Mouse (Mus musculus): ENCODE measurements around the gene Grk3. TPM values are rescaled to one million over a fixed set of nuclear protein-coding genes. Genes with fewer than 3 reads are reported as not detected.

Gene Grk3
- total RNA-seq, 2 experiments from 2014 or later, result 30.9 to 45.9 TPM

GRCm38 (mm10) chr5:113009183-113009820 lies 6.3 kb downstream of the Grk3 start:
- no peak for DNase-seq

DNA sequence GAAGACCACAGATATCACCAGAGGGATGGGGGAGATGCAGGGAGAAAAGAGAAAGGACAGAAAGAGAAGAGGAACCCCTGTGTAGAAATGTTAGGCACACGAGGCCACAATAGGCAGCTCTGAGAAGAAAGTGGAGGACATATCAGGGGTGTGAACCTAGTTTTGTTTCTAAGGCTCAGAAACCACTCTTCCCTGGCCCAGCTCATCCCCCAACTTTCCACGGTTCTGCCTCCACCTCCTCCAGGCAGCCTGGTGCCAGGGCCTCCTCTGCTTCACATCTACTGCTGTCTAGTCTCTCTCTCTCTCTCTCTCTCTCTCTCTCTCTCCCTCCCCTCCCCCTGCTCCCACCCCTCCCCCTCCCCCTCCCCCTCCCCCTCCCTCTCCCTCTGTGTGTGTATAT lies 7.1 kb downstream of the Grk3 start:
- no peak for DNase-seq

DNA sequence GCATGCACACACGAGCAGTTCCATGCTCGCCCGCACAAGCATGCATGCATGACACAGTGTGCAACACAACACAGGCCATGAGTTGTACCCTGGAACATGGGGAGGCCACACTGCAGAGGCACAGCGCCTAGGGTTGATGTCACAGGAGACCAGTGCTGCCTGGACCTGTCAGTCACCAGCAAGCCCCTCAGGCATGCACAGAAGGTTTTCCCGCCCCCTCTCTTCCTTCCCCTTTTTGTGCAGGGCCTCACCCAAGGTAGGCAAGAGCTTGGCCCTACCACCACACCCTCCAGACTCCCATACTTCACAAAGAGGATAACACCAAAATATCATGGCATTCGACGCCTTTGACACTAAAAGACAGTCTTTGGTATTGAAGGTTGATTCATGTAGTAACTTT lies 8.6 kb downstream of the Grk3 start:
- no peak for DNase-seq

DNA sequence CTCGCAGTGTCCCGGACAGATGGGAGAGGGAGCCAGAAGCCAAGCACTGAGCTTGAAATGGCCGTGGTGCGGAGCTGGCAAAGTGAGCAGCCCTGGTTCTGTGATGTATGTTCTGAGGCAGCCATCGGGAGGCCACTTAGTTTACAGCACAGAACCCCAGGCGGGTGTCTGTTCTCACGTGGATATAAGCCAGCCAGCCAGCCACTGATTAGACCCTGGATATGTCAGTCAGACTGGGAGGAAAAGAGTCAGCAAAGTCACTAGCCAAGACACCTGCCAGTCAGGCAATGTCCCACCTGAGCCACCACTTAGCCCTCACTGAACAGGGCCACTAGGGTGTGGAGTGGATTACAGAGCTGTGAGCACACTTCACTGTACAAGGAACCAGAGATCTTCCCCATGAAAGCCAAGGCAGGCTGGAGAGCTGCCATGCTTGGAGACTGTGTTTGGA lies 9.6 kb downstream of the Grk3 start:
- no peak for DNase-seq

GRCm38 (mm10) chr5:113002821-113003380 lies 12.7 kb downstream of the Grk3 start:
- DNase-seq, result no peak

DNA sequence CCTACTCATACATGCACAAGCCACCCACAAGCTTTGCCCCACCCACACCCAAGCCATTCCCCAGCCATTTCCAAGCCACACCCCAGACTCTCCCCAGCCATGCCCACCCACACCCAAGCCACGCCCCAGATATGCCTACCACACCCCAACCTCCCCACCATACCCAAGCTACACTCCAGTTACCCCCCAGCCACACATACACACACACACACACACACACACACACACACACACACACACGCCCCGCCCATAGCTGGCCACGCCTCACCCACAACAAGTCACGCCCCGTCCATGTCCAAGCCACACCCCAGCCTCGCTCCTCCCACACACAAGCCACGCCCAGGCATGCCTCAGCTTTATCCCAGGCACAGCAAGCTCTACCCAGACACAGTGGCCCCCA lies 16.4 kb downstream of the Grk3 start:
- DNase-seq, result no peak

DNA sequence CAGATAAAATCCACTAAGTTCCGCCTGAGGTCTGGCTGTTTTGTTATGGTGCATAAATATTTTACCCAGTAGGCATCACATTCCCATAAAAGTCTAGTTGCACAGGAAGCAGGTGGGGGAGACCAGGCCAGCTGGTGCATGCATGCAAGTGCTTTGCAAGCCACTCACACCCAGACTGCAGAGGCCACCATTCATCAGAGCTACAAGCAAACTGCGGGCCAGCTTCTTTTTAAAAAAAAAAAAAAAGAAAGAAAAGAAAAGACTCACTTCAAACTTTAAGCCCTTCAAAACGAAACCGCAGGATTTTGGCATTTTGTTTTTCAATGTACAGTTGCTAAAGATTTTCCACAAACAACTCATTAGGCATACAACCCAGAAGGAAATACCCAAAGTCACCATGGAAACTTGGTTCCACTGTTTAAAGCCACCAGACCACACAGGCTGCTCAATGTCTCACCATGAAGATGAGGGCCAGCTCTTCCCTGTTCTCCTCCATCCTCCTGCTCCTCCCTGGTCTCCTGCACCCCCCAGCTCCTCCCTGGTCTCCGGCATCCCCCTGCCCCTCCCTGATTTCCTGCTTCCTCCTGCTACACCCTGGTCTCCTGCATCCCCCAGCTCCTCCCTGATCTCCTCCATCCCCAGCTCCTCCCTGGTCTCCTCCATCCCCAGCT lies 17.9 kb downstream of the Grk3 start:
- DNase-seq, result no peak

DNA sequence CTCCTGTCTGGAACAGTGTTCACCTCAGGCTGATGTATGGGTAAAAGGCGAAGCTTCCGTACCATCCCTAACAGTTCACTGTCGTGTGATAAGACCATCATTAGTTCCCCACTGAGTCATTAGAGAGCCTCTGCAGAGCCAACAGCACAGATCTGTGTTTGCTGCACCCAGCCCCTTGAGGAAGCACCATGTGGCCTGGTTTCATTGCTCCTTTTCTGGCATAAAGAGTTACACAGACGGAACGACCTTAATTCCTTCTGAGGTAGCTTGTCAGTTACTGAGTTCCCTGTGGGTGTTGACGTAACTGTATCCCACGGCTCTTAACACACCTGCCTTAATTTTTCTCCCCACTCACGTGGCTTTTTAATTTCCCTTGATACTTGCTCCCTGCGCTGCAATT lies 24.3 kb downstream of the Grk3 start:
- DNase-seq, result no peak

DNA sequence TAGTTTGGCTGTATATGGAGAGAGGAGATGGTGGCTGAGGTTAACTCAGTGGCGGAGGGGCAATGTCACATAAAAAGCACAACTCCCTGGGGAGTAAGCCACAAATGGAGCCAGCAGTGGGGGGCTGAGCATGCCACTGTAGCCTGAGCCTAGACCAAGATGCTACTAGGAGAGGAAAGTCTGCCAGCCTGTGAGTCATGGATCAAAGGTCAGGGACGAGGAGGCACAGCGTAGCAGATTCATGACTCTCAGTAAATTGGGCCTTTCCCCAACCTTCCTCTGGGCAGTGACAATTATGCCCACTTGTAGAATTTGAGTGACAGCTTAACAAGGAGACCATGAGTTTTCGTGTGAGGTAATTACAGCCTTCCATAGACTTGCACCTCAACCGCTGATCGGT lies 33.7 kb downstream of the Grk3 start:
- DNase-seq, result peak; percentile 44

- DNase-seq, result no peak
Observed at GRCm38 (mm10) chr5:112979710-112980109, 35.9 kb downstream of the Grk3 start.

DNA sequence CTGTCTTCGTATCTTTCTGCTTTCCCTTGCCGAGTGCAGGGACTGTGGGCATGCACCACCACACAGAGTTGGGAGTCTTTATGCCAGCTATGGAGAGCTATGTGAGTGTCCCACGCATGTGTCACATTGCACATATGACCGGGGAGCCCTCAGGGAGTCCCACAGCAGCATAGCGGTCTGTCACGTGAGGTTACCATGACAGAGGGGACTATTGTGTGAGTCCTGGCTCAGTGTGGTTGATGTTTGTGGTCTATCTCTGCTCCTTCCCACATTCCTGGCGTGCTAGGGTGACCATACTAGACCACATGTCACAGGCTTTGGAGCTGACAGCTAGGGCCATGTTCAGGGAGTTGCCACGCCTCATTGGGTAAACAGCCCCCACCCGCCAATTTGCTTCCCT lies 36.4 kb downstream of the Grk3 start:
- DNase-seq, result no peak

GRCm38 (mm10) chr5:112977089-112977488 lies 38.5 kb downstream of the Grk3 start:
- no peak for DNase-seq

DNA sequence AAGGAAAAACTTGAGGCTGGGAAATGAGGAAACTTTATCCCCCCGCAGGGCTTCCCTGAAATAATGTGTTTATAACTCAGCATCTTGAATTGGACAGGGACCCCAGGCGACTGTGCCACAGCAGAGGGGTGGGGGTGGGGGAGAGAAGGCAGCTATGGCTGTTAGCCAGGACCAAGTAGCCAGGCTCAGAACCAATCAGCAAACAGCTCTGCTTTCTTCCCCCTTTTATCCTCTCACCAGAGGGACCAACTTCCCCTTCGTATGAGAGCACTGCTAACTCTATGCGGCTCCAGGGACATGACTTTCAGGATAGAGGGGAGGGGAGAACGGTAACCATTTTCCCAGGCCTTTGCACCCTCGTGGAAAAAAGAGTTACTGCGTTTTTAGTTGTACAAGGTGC lies 42.0 kb downstream of the Grk3 start:
- DNase-seq, result no peak

DNA sequence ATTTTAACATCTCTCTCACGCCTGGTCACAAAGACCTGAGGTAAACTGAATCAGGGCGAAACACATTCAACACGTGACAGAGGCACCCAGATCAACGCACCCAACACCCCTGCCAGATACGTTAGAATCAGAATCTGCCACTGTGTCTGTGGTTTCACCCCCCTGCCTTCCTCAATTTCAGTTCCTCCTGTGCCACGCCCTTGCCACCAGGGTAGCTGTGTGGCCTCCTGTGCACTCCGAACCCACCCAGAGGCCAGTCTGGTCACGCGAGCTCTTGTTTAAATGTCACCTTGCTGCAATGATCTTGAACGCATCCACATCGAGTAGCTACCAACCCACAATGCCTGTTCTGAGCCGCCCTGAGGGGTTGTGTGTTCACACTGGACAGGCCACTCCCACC lies 43.3 kb downstream of the Grk3 start:
- DNase-seq, result no peak

GRCm38 (mm10) chr5:112963495-112963894 lies 52.1 kb downstream of the Grk3 start:
- DNase-seq, result no peak

DNA sequence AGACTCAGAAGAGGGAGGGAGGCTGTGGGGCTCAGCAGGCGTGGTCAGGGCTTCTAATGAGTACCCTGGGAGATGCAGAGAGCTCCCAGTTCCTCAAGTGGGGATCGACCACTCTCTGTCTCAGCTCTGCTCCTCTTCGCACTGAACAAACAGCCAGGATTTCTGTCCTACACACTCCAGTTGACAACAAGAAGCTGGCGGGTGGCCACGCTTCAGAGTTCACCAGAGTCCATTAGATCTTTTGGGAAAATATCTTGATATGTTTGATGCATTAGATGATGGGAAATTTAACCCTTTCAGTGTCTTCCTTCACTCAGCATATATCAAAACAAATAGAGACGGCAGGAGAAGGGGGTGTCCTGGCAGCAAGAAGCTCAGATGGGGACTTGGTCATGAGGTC lies 53.4 kb downstream of the Grk3 start:
- DNase-seq, result no peak

DNA sequence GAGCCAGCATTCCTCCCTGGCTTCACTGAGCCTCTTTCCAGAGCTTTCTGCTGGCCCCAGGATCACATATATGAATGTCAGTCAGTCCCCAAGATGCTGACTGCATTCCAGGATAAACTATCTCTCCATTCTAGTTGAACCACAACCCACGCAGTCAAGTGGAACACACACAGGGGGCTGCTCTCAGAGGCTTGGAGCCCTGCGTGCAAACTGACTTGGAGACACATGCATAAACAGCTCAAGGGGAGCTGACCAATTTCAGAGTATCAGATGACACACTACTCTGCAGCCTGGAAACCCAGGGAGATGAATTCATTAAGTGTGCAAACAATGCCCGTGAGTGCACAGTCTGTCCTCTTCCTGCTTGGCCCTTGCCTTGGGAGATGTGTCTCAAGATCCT lies 54.7 kb downstream of the Grk3 start:
- no peak for DNase-seq

DNA sequence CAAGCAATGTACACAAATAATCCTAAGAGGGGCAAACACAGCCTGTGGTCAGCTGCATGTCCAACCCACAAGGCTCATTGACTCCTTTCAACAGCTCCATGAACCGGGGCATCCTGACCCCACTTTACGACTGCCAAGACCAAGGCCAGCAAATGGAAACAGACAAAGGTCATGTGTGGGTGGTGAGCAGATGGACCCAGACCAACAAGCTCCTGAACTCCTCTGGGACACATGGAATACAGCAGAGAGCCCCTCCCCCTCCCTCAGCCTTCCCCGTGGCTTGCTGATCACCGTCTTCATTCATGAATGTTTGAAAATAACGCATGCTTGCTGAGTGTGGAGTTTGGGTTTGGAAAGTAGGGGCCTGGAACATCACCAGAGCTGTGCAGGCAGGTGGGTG lies 57.3 kb downstream of the Grk3 start:
- DNase-seq, result peak; percentile 29

DNA sequence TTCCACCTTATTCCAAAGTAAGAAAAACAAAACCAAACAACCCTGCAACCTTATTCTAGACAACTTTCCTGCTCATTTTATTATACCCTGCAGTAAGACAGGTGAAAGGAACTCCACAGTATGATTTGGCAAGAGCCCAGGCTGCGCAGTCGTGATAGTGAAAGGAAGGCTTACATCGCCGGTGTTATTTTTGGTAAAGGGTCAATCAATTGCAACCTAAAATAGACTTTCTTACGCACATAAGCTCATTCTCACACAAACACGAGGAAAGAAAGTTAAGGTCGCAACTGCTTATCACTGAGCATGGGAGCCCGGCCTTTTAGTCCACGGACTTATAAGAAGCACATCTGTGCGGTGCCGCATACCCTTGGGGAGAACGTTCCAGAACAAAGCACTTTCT lies 58.8 kb downstream of the Grk3 start:
- DNase-seq, result no peak

DNA sequence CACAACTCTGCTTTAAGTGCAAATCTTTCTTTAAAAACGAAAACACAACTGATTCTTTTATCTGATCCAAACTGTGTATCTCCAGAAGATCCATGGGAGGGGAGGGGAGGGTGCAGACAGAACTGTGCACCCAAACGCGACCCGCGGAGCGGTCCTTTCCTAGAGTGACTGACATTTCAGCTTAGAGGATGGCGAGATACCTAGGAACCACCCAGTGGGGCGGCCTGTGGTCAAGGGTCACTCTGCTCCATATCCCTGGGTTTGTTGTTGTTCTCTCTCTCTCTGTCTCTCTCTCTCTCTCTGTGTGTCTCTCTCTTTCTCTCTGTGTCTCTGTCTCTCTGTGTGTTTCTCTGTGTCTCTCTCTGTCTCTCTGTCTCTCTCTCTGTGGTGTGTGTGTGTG lies 59.2 kb downstream of the Grk3 start:
- DNase-seq, result no peak

DNA sequence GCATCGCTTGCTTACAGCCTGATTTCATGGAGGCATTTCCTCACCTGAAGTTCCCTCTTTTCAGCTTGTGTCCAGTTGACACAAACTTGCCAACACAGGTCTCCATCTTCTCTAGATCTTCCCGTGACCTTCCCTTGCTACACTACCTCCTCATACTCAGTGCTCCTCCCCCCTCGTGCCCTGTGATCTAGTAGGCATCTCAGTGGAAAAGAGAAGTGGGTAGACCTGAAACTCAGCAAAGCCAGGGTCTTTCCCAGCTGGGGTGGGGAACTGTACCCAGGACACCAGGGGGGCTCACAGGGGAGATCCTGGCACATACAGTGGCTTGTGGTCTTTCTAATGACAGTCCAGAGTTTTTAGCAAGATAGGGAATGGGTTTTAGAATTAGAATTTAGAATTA lies 64.7 kb downstream of the Grk3 start:
- DNase-seq, result no peak

- DNase-seq, result no peak
Observed at GRCm38 (mm10) chr5:112945925-112946324, 69.7 kb downstream of the Grk3 start.

- no peak for DNase-seq
Observed at GRCm38 (mm10) chr5:112942244-112942643, 73.3 kb downstream of the Grk3 start.

- peak; percentile 43 for DNase-seq
Observed at GRCm38 (mm10) chr5:112941001-112941400, 74.6 kb downstream of the Grk3 start.

All from adrenal gland, postnatal 10 days (tissue).